Mouse (Mus musculus) intestine, postnatal 0 days (tissue): ENCODE results near the gene Gpr132. TPM values are rescaled to one million over a fixed set of nuclear protein-coding genes. Genes with fewer than 3 reads are reported as not detected.

Experiments
- ATAC-seq: fragments of 200-750 bp; cut with Nextera tagmentation; 2 replicates; pipeline ENCODE4 v1.8.0; 2017; ENCODE audit warnings: mild to moderate bottlenecking, moderate TSS enrichment, moderate library complexity
- H3K27ac ChIP-seq: fragments of 300-500 bp; sonication (generic); 2 replicates; pipeline ENCODE4 v1.5.1; 2014; ENCODE audit warnings: mild to moderate bottlenecking, low read depth, low read length, moderate library complexity
- H3K27me3 ChIP-seq: fragments of 300-500 bp; sonication (generic); replicated peaks from 2 replicates; pipeline ENCODE4 v1.6.1; 2014; ENCODE audit warnings: low read length, mixed read lengths; ENCODE audit not compliant: control insufficient read depth, insufficient read depth
- H3K36me3 ChIP-seq: fragments of 300-500 bp; sonication (generic); 2 replicates; pipeline ENCODE4 v1.6.1; 2014; ENCODE audit warnings: mild to moderate bottlenecking, moderate library complexity; ENCODE audit not compliant: control insufficient read depth, insufficient read depth
- H3K4me1 ChIP-seq: fragments of 300-500 bp; sonication (generic); replicated peaks from 2 replicates; pipeline ENCODE4 v1.6.1; 2014; ENCODE audit warnings: antibody characterized with exemption, low read length, mixed read lengths; ENCODE audit not compliant: control insufficient read depth, insufficient read depth
- H3K4me2 ChIP-seq: fragments of 300-500 bp; sonication (generic); replicated peaks from 2 replicates; pipeline ENCODE4 v1.6.1; 2014; ENCODE audit warnings: low read depth, mild to moderate bottlenecking, moderate library complexity
- H3K4me3 ChIP-seq: fragments of 300-500 bp; sonication (generic); 2 replicates; pipeline ENCODE4 v1.5.1; 2014; ENCODE audit warnings: low read depth, low read length
- H3K9ac ChIP-seq: fragments of 300-500 bp; sonication (generic); 2 replicates; pipeline ENCODE4 v1.6.1; 2014; ENCODE audit warnings: mild to moderate bottlenecking, low read depth, low read length
- H3K9me3 ChIP-seq: fragments of 300-500 bp; sonication (generic); 2 replicates; pipeline ENCODE4 v1.6.1; 2016; ENCODE audit warnings: mixed run types; ENCODE audit not compliant: control insufficient read depth
- CTCF ChIP-seq: sonication (generic); IDR thresholded peaks from 2 replicates; pipeline ENCODE4 v1.5.1; 2016; ENCODE audit warnings: low read depth, mild to moderate bottlenecking, control low read depth, antibody characterized with exemption, moderate library complexity
- WGBS: fragments of 180-500 bp; shearing (Covaris S2); extraction: QIAGEN DNeasy Blood & Tissue Kit; methylation state at CpG from one replicate; pipeline ENCODE4 v1.1.7; 2014; 5-methylcytosine and 5-hydroxymethylcytosine counted together
- polyA plus RNA-seq: library from polyadenylated mRNA; unstranded; fragments of >200 nt; fragmentation: Nextera tagmentation; extraction: Ambion mirVana; gene quantifications from 2 replicates; pipeline ENCODE4 v1.2.1, GENCODE M21; 2015

Gpr132 gene
- polyA plus RNA-seq, 1 experiment from 2014 or later = 0.30 TPM

- Histone ChIP-seq H3K9ac (no peak overlapping the region), H3K4me3 (no peak overlapping the region), H3K27me3 (no peaks in the 10 kb centered on the region), H3K4me1 (peaks cover 11% of the 10 kb centered on the region; the same call in 1 of the 2 replicates), H3K9me3 (no peaks in the 10 kb centered on the region), H3K4me2 (no peak overlapping the region), H3K27ac (no peak overlapping the region), H3K36me3 (no peaks in the 10 kb centered on the region)
- 82% methylated on average over 4 of the region's 4 CpGs for WGBS
- no peak for ATAC-seq
- TF ChIP-seq CTCF = no peak
Measured at GRCm38 (mm10) chr12:112880661-112881060, 12.6 kb upstream of the Gpr132 start.

DNA sequence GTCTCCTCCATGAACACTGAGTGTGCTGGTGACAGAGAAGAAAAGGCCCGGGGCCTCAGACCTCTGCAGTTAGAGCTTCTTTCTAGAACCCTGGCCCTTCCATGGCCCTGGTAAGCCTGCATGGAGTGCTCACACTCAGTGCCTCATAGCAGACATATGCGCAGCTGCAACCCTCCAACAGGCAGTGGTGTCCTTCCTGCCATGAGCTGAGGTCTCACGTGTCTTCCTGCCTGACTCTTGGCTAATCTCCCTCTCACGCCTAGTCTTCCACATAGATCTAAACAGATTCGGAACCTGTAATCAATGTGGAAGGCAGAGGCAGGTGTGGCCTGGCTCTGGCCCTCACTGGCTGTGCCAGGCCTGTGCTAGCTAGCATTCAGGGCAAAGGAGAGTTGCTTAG is 11.7 kb upstream of the Gpr132 start:
- ATAC-seq = no peak
- no peak overlapping the region for H3K4me3 ChIP-seq
- no peak for TF ChIP-seq CTCF
- peaks cover 11% of the 10 kb centered on the region; the same call in 1 of the 2 replicates for H3K4me1 ChIP-seq
- H3K9ac ChIP-seq = no peak overlapping the region
- 73% methylated on average over 5 of the region's 5 CpGs for WGBS
- H3K9me3 ChIP-seq = no peaks in the 10 kb centered on the region
- no peak overlapping the region for H3K27ac ChIP-seq
- H3K27me3 ChIP-seq = peaks cover 6% of the 10 kb centered on the region
- no peak overlapping the region for H3K4me2 ChIP-seq
- no peaks in the 10 kb centered on the region for H3K36me3 ChIP-seq

DNA sequence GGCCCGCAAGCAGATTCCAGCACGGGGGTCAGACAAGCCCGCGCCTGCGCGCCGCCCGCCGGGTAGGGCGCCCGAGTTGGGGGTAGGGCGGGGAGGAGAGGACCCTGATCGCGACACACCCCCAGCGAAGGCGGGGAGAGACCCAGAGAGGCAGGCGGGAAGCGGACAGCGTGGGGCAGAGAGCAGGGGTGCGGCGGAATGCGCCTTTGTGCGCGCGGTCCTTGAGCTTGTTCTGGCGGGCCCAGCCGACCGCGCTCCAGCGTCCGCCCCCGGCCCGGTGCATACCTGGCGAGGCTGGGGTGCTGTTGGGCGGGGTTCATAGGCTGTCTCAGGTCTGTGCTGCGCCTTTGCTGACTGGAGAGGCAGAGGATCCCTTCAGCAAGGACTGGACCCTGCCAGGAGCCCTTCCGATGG is 9.6 kb upstream of the Gpr132 start:
- WGBS = 2% methylated on average over 28 of the region's 37 CpGs
- Histone ChIP-seq H3K4me2 (peak overlapping the region; percentile 85), H3K9ac (no peak overlapping the region; the same call in 1 of the 2 replicates), H3K27me3 (peaks cover 18% of the 10 kb centered on the region), H3K9me3 (no peaks in the 10 kb centered on the region), H3K4me3 (peak overlapping the region; percentile 34), H3K27ac (no peak overlapping the region), H3K4me1 (peaks cover 11% of the 10 kb centered on the region; the same call in 1 of the 2 replicates), H3K36me3 (no peaks in the 10 kb centered on the region)
- peak; percentile 36; the same call in 1 of the 2 replicates for ATAC-seq
- TF ChIP-seq CTCF = no peak

DNA sequence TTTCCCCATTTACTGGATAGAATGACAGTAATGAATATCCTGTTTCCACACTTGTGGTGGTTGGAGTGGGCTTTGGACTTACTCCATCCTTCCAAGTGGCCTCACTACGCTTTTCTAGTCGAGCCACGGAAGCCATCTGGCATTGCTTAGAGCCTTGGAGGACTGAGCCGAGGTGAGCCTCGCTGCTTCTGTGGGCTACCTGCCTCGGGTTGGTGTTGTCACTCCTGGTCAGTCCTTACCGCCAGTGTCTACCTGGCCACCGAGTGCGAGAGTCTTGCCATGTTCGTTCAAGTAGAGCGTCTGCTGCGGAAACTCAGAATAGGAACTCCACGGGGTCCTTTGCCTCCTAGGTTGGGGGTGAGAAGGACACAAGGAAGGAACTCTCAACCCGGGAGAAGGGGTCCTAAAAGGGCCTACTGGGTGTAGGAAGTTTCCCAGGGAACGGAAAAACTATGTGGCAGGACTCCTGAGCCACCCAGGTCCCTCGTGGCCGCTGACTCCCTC is 9.1 kb upstream of the Gpr132 start:
- Histone ChIP-seq H3K36me3 (no peaks in the 10 kb centered on the region), H3K4me1 (peaks cover 11% of the 10 kb centered on the region; the same call in 1 of the 2 replicates), H3K27me3 (peaks cover 18% of the 10 kb centered on the region), H3K27ac (no peak overlapping the region), H3K4me3 (peak overlapping the region; percentile 34), H3K9me3 (no peaks in the 10 kb centered on the region), H3K4me2 (peak overlapping the region; percentile 85), H3K9ac (no peak overlapping the region; the same call in 1 of the 2 replicates)
- WGBS = 10% methylated on average over 17 of the region's 17 CpGs
- no peak for ATAC-seq
- no peak for TF ChIP-seq CTCF

DNA sequence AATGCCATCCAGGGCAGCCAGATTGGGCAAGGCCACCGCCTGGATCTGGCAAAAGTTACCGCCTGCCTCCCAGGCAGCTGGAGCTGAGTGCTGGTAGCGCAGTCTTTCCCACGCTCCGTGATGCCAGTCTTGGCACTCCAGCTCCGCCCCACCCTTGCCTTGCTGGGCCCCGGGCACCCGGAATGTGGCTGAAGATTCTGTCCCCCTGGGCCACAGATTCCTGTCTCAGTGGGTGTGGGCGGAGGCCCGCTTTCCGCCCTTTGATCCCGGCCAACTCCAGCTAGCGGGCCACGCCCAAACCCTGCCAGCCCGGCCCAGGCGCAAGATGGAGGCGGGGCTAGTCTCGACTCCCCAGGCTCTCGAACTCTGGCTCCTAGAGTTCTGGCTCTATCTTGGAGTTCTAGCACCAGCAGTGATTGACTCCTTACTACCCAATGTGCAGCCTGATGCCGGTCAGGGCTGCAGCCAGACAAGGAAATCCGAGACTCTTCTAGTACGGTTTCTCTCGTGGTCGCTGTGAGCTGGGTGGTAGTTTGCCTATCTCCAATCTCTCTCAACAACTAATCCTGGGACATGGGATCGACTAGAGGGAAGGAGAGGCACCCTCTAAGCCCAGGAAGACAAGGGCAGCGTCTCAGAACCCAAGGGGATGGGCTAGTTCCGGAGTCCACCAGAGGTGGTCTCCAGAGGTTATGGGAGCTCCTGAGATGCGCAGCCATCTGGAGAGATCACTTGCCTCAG is 8.5 kb upstream of the Gpr132 start:
- H3K9me3 ChIP-seq = no peaks in the 10 kb centered on the region
- peaks cover 18% of the 10 kb centered on the region for H3K27me3 ChIP-seq
- 6% methylated on average over 28 of the region's 28 CpGs for WGBS
- no peak for TF ChIP-seq CTCF
- peak overlapping the region; percentile 85 for H3K4me2 ChIP-seq
- H3K4me1 ChIP-seq = peaks cover 11% of the 10 kb centered on the region; the same call in 1 of the 2 replicates
- H3K27ac ChIP-seq = no peak overlapping the region
- no peaks in the 10 kb centered on the region for H3K36me3 ChIP-seq
- ATAC-seq = peak; percentile 67
- H3K4me3 ChIP-seq = peak overlapping the region; percentile 34
- no peak overlapping the region for H3K9ac ChIP-seq

DNA sequence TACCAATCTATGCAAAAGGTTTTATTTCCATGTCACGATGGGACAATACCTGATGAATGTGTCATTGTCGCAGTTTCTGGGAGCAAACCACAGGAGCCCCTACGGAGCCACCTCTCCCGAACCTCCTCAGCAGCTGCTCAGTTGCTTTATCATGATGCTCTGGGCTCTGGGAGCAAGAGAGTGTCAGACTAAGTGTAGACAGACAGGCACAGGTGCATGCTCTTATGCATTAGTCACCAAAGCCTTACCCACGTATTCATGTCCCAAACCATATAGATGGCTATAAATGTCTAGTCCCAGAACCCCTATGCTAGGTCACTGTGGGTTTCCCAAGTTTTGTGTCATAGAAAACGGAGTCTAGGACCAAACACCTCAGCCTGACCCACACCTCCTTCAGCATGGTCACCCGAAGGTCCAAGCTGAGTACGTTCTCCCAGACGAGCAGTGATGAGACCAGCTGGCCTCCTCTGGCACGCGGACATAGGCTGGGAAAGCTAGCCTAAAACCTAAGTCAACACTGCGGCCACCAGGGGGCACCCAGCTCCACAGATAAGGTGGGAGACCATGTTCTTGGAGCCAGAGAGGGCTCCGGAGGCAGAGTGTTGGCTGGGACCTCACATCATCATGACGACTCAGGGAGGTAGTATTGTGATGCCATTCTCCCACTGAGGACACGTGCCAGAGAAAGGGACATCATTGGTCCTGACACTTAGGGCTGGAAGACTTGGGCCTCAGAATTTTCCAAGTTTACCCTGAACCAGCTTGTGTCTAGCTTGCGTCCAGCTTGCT is 7.4 kb upstream of the Gpr132 start:
- 28% methylated on average over 16 of the region's 16 CpGs for WGBS
- peak; percentile 96 for TF ChIP-seq CTCF
- H3K27ac ChIP-seq = no peak overlapping the region

More for the DNA sequence above, 7.4 kb upstream of the Gpr132 start:
- no peak overlapping the region for H3K4me2 ChIP-seq
- H3K36me3 ChIP-seq = no peaks in the 10 kb centered on the region
- H3K9ac ChIP-seq = no peak overlapping the region
- peaks cover 11% of the 10 kb centered on the region; the same call in 1 of the 2 replicates for H3K4me1 ChIP-seq
- peak; percentile 17; the same call in 1 of the 2 replicates for ATAC-seq
- H3K27me3 ChIP-seq = peaks cover 18% of the 10 kb centered on the region
- no peaks in the 10 kb centered on the region for H3K9me3 ChIP-seq
- H3K4me3 ChIP-seq = no peak overlapping the region
